In genomic region chr4:45699601-45700000, GRCm38 (mm10) we compare ENCODE assay signal across 21 mouse cellular contexts.
A peak's percentile ranks its signal among the peaks of the same experiment; 100 is the strongest.
DNase-seq lines count a peak whose midpoint lies in the region; ATAC-seq and TF ChIP-seq lines count a peak whose summit lies in the region.
"Had no signal": no experiment of that assay in that cellular context is flagged by ENCODE, and none has a peak within 500 bp of the region (broad histone marks: within the 10 kb centered on the region; RNA-seq: fewer than 3 reads in every experiment).

No protein-coding gene starts in this region.

- H3K36me3 ChIP-seq in midbrain, postnatal 0 days (ENCODE audit: insufficient read depth, low read length) = no peaks in the 10 kb centered on the region
- H3K36me3 ChIP-seq in liver, embryonic 12.5 days = no peaks in the 10 kb centered on the region
- H3K36me3 ChIP-seq: forebrain, embryonic 15.5 days; hindbrain, embryonic 12.5 days; liver, embryonic 13.5 days; midbrain, embryonic 12.5 days; neural tube, embryonic 13.5 days had no signal

- DNase-seq in frontal cortex, postnatal 10 days (ENCODE audit: low spot score in 2 of 2) = no peak
- DNase-seq in frontal cortex, adult 2 months (ENCODE audit: extremely low spot score in 1 of 2, low spot score in 1 of 2) = peak; percentile 70 to 80
- peak; percentile 66 to 68 for DNase-seq in layer of hippocampus, adult 8-10 months (ENCODE audit: low spot score in 2 of 2)
- DNase-seq in left cerebral cortex, postnatal 25 days (ENCODE audit: low spot score in 2 of 2) = peak; percentile 72 to 93
- no peak for DNase-seq in midbrain, postnatal 0 days (ENCODE audit: low spot score)
- no peak for DNase-seq in kidney, postnatal 10 days
- DNase-seq: adrenal gland, adult 2 months; cerebellum, adult 9-11 months; gastrocnemius, postnatal 25 days; kidney, adult 2 months; kidney, postnatal 14 days; liver, embryonic 13.5 days; lung, embryonic 14.5 days had no signal

- TF ChIP-seq CTCF in midbrain, postnatal 0 days (IDR thresholded peaks at IDR 0.05) = no peak

- WGBS in midbrain, postnatal 0 days = 76% methylated on average over 3 of the region's 3 CpGs
- 59% methylated on average over 3 of the region's 3 CpGs for WGBS in liver, embryonic 12.5 days (ENCODE audit: insufficient replicate concordance)

- no peak overlapping the region for H3K27ac ChIP-seq in midbrain, postnatal 0 days (ENCODE audit: low read depth, low read length)
- no peak overlapping the region for H3K27ac ChIP-seq in liver, embryonic 12.5 days
- H3K27ac ChIP-seq: forebrain, embryonic 15.5 days; hindbrain, embryonic 12.5 days; liver, embryonic 13.5 days; midbrain, embryonic 12.5 days; neural tube, embryonic 13.5 days; stomach, postnatal 0 days had no signal

- H3K4me1 ChIP-seq in midbrain, postnatal 0 days (ENCODE audit: insufficient read depth, low read length) = no peaks in the 10 kb centered on the region
- no peaks in the 10 kb centered on the region for H3K4me1 ChIP-seq in liver, embryonic 12.5 days
- H3K4me1 ChIP-seq: forebrain, embryonic 15.5 days; liver, embryonic 13.5 days; midbrain, embryonic 12.5 days; neural tube, embryonic 13.5 days had no signal

- intact Hi-C loops in left cerebral cortex, postnatal 25 days (cut with DNase I) = loop anchor here (1.0 to 5.0 kb wide), 2 partner anchors 58 to 228 kb away; no protein-coding TSS in a partner anchor

- no peaks in the 10 kb centered on the region for H3K9me3 ChIP-seq in midbrain, postnatal 0 days (ENCODE audit: low read length)
- H3K9me3 ChIP-seq in liver, embryonic 12.5 days (replicated peaks) = no peaks in the 10 kb centered on the region
- H3K9me3 ChIP-seq: forebrain, embryonic 15.5 days; hindbrain, embryonic 12.5 days; liver, embryonic 13.5 days; midbrain, embryonic 12.5 days; neural tube, embryonic 13.5 days had no signal

- H3K4me2 ChIP-seq in midbrain, postnatal 0 days (ENCODE audit: low read depth, low read length, poor library complexity, severe bottlenecking) = no peak overlapping the region
- no peak overlapping the region for H3K4me2 ChIP-seq in liver, embryonic 12.5 days
- H3K4me2 ChIP-seq: forebrain, embryonic 15.5 days; hindbrain, embryonic 12.5 days; liver, embryonic 13.5 days; lung, embryonic 14.5 days; midbrain, embryonic 12.5 days; neural tube, embryonic 13.5 days had no signal

- no peaks in the 10 kb centered on the region; the same call in 1 of the 2 replicates for H3K27me3 ChIP-seq in midbrain, postnatal 0 days (ENCODE audit: insufficient read depth, low read length)
- 0 out of 2 replicates have a peak, but pooled peaks cover 3% of the 10 kb centered on the region for H3K27me3 ChIP-seq in liver, embryonic 12.5 days (replicated peaks)
- H3K27me3 ChIP-seq: forebrain, embryonic 15.5 days had no signal

- no peak overlapping the region for H3K9ac ChIP-seq in midbrain, postnatal 0 days (replicated peaks; ENCODE audit: low read length, poor library complexity, severe bottlenecking)
- no peak overlapping the region for H3K9ac ChIP-seq in liver, embryonic 12.5 days
- H3K9ac ChIP-seq: forebrain, embryonic 15.5 days; hindbrain, embryonic 12.5 days; liver, embryonic 13.5 days; lung, embryonic 14.5 days; midbrain, embryonic 12.5 days; neural tube, embryonic 13.5 days had no signal

- peak; percentile 59 for ATAC-seq in frontal cortex, adult (ENCODE audit: low TSS enrichment)
- no peak for ATAC-seq in midbrain, postnatal 0 days (ENCODE audit: low FRiP score)
- ATAC-seq in liver, embryonic 12.5 days = no peak
- ATAC-seq: forebrain, embryonic 15.5 days; inflammation-experienced regulatory T-cells, adult 6 months had no signal

- H3K4me3 ChIP-seq in midbrain, postnatal 0 days (ENCODE audit: low read depth, low read length) = no peak overlapping the region
- H3K4me3 ChIP-seq in liver, embryonic 12.5 days = no peak overlapping the region
- H3K4me3 ChIP-seq: forebrain, embryonic 15.5 days; hindbrain, embryonic 12.5 days; liver, embryonic 13.5 days; midbrain, embryonic 12.5 days; neural tube, embryonic 13.5 days had no signal

Comparison
In these comparisons a context has a peak if more than half of its experiments do, and no peak if none do; other contexts are left out.
1. DNase-seq: peak in frontal cortex, adult 2 months (2 of 2), layer of hippocampus, adult 8-10 months (2 of 2) and left cerebral cortex, postnatal 25 days (2 of 2); none in frontal cortex, postnatal 10 days (0 of 2), midbrain, postnatal 0 days (single experiment) and kidney, postnatal 10 days (single experiment).